Mouse (Mus musculus) thymus, postnatal 4 days (tissue): ENCODE results near the gene Dkk3.
"Not testable (repeated sequence)": the region's sequence is repeated elsewhere in the genome, so short reads cannot be mapped to it uniquely, and the experiment has no call there.

Experiments used
- DNase-seq: peaks from one replicate; pipeline ENCODE4 v3.0.0; 2021

Gene Dkk3

DNA sequence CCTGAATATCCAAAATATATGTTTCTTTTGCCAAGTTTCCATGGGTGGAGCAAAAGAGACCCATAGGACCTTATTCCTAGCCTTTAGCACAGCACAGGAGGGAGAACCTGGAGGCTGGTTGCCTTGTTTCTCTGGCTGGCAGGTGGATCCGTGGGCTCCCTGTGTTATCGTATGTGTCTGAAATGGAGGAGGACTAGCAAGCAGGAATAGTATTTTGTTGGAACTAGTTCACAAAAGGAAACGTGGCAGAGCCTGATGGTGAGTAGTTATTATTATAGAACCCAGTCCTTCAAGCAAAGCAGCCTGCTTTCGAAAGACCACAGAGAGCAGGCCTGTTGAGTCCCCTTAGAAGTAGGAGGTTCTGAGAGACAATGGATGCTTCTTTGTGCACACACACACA lies 6.2 kb upstream of the Dkk3 start:
- not testable (repeated sequence) for DNase-seq

DNA sequence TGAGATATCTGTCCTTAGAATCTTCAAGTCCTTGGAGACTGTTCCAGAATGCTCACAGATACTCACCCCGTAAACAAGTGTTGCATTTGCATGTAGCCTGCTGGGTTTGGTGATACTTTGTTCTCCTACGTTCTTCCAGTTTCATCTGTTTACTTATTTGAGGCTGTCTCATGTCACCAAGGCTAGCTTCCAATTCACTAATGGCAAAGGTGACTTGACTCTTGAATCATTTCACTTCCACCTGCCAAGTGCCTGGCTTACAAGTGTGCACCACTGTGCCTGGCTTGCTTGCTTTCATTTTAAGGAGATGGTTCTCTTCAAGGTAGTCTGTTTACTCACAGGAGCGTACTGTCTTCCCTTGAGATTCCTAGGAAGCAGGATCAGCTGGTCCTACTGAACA lies 5.6 kb upstream of the Dkk3 start:
- no peak for DNase-seq

- no peak for DNase-seq
These were observed 978 bp upstream of the Dkk3 start for GRCm38 (mm10) chr7:112159835-112160234.

GRCm38 (mm10) chr7:112158316-112158741 lies 528 bp downstream of the Dkk3 start:
- no peak for DNase-seq

DNA sequence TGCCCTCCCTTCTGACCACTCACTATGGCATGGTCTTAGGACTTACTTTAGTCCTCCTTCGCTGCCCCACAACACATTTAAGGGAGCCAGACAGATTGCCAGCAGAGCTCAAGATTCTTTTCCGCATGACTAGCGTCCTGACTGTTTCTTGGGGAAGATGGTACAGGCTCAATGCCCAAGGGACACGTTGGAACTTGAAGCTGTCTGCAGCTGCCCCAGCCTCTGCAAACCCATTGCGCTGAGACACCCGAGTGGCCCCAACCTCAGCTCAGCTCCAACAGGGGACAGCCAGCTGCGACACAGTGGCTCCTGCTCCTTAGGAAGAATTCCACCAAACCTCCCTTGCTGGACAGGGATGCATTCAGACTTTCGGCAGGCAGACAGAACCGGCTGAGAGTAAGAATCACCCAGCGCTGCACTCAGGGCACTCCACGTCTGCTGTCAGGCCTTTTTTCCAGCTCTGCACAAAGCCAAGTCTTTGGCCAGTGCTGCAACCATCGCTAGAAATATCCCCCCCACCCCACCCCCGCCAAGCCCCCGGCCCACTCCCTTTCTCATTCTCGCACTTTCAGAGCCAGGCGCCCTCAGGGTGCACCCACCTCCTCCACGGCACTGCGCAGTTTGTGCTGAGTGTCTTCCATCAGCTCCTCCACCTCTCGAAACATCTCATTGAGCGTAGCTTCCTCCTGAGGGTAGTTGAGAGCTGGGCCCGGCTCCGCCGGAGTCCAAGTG lies 1.1 kb downstream of the Dkk3 start:
- no peak for DNase-seq

GRCm38 (mm10) chr7:112155194-112155593 lies 3.7 kb downstream of the Dkk3 start:
- no peak for DNase-seq

GRCm38 (mm10) chr7:112154445-112154844 lies 4.4 kb downstream of the Dkk3 start:
- no peak for DNase-seq

DNA sequence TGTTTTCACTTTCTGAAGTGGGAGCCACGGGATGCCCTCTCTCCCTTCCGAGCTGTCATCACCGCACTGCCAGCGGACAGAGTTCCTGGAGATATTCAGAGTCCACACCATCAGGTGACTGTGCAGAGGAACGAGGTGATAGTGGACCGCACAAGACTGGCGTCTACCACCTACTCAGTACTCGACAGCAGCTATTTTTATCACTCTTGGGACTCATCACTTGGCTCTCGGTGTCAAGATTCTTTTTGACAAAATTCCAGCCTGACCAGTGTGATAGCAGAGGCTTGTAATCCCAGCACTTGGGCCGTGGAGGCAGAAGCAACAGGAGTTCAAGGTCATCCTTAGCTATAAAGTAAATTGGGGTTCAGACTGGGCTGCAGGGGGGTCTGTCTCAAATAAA lies 9.7 kb downstream of the Dkk3 start:
- DNase-seq: no peak

- no peak for DNase-seq
These were observed 10.9 kb downstream of the Dkk3 start for GRCm38 (mm10) chr7:112147979-112148378.

DNA sequence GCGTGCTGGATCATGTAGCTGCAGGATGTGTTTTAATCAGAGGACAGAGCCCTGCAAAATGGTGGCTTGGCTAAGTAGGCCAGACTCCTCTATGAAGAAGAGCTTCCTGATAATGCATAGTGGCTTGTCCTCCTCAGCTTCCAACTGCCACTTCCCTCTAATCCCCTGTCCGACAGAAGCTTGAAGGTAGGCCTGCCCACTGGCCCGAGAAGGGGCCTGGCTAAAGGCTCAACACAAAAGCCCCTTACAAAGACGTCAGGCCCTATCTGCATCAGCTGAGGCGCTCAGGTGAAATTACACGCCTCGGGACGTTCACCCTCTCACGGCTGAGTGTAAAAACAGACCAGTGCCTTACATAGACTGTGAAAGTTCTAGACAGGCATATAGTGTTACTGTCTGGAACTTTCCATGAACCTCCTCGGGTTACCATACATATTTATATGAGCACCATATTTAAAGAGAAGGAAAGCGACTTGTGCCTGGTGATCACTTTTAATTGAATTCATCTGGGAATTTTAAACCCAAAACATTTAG lies 14.1 kb downstream of the Dkk3 start:
- DNase-seq: no peak

- no peak for DNase-seq
These were observed 14.9 kb downstream of the Dkk3 start for GRCm38 (mm10) chr7:112143978-112144377.

GRCm38 (mm10) chr7:112143090-112143500 lies 15.8 kb downstream of the Dkk3 start:
- DNase-seq: no peak

- no peak for DNase-seq
These were observed 16.2 kb downstream of the Dkk3 start for GRCm38 (mm10) chr7:112142616-112143015.

- DNase-seq: no peak
These were observed 18.1 kb downstream of the Dkk3 start for GRCm38 (mm10) chr7:112140725-112141124.

DNA sequence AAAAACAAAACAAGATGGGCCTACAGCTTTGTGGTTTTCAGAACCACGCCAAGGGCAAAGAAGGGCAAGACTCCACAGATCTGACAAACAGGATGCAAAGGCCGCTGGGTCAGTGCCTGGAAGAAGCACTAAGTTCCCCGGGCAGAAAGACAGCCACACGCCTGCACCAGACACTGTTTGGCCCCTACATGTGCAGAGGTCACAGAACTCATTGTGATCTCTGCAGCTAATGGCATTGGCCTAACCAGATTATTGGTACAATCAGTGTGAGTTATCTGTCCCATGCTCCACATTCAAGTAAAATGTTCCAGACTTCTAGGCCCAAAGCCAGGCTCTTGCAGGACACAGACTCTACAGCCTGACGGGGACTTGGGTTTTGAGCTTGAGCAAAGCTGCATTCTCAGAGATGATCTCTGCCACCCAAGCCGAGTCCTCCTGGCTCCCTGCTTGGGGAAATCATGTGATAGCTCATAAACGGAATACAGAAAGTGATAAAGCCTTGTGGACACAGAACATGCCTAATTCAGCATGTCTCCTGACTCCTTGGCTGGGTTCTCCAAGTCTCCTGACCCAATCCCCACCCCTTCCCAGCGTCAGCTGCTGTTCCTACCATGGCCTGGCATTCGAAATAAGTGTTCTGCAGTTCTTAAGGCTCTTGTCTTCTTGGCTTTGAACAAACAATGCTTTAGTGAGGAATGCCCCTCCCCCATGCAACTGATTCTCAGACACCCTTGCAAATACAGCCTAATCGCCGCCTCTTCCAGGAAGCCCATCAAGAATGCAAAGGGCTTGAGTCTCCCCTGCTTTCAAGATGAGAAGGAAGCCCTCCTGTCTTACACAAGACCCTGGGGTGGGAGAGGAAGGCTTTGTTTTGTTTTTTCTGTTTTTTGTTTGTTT lies 20.1 kb downstream of the Dkk3 start:
- DNase-seq: no peak

DNA sequence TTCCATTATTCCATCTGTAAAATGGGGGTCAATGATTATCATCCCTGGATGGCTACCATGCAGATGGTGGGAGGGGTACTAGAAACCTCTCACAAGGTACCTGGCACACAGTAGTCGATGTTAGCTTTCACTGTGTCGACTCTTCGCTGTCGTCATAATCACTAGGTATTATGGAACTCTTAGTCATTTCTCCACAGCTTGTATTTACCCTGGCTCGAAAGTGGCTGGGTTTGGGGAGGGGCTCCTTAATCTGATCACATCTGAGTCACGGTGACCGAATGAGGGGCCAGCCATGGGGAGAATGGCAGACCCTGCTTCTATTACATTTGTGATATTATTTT lies 20.7 kb downstream of the Dkk3 start:
- no peak for DNase-seq

DNA sequence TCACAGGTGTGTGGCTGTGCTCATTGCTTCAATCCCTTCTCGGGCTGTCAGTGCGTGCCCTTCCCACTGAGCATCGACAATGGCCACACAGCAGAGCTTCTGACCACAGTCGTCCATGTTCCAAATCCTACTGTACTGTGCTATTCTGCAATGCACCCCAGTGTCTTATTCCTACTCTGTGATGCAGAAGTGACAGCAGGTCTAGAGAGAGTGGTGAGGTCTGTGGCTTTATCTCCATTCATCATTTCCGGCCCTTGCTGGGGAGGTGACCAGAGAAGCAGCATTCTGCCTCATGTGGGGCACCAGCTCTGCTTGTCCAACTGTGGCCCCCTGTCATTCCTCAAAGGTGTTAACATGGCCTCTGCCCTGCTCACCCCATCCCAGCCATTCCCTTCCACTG lies 22.3 kb downstream of the Dkk3 start:
- DNase-seq: no peak

DNA sequence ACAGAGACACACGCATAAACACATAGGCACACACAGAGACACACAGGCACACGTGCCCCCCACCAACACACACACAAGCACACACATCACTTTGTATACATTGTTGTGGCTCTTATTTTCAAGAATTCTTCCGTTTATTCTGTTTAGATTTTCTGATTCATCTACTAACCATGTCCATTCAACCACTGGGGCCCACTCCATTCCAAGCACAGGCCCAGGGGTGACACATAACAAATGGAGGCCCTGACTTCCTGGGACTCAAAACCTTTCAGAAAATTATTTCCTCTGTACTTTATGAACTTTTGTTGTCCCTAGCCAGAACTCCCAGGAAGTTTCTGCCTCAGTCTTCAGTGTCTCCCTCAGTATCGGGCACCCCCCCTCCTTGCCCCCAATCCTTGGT lies 23.7 kb downstream of the Dkk3 start:
- no peak for DNase-seq

- DNase-seq: no peak
These were observed 25.6 kb downstream of the Dkk3 start for GRCm38 (mm10) chr7:112133277-112133676.

DNA sequence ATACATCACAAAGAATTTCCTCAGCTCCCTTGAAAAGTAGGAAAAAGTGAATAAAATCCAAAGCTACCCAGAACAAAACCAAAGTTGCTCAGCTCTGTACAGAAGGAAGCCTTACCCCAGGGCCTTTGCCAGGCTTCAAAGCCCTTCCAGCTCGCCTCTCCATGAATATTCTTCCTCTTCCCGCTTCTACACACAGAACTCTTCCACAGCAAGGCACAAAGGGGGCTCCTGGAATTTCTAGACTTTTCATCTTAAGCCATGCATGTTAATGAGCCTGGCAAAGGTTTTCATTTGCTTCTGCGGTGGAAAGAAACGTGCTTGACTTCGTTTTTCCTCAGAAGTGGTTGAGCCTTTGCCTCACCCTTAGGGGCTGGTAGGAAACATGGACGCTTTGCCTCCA lies 26.9 kb downstream of the Dkk3 start:
- no peak for DNase-seq

- no peak for DNase-seq
These were observed 28.2 kb downstream of the Dkk3 start for GRCm38 (mm10) chr7:112130660-112131059.

GRCm38 (mm10) chr7:112129851-112130250 lies 29.0 kb downstream of the Dkk3 start:
- DNase-seq: no peak

GRCm38 (mm10) chr7:112128810-112129209 lies 30.0 kb downstream of the Dkk3 start:
- no peak for DNase-seq

- no peak for DNase-seq
These were observed 30.9 kb downstream of the Dkk3 start for GRCm38 (mm10) chr7:112127954-112128353.
